26 mouse cellular contexts compared by ENCODE assay signal in the genomic region with DNA sequence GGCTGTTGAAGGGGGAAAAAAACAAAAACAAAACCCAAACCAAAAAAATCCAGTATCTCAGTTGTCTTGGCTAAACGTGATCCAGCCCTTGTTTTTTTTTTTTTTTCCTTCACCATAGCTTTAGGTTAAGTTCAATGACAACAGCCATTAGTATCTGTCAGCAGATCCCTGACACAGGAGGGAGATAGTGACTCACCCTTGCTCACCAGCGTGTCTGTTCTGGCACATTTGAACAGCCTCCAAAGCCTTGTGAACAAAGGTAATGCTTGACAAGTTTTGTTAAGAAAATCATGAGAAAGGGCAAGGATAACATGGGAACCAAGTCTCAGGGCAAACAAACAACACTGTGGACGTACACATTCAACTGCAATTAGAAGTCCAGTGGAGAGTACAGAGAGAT.
DNase-seq lines count a peak whose midpoint lies in the region; ATAC-seq and TF ChIP-seq lines count a peak whose summit lies in the region.
"Had no signal": no experiment of that assay in that cellular context is flagged by ENCODE, and none has a peak within 500 bp of the region (broad histone marks: within the 10 kb centered on the region; RNA-seq: fewer than 3 reads in every experiment).

No protein-coding gene starts in this region.

- H3K27ac ChIP-seq in heart, adult 2 months: 0 out of 2 replicates have a peak overlapping the region, but pooled peaks have one; percentile 20
- peak overlapping the region; percentile 66 to 78 for H3K27ac ChIP-seq in heart, embryonic 14.5 days (replicated peaks in 1 of 2; ENCODE audit: control insufficient read depth in 1 of 2, insufficient read depth in 1 of 2, low read depth in 2 of 2, low read length in 2 of 2)
- H3K27ac ChIP-seq: embryonic facial prominence, embryonic 13.5 days; hindbrain, embryonic 14.5 days; layer of hippocampus, adult 2 months; left cerebral cortex, adult 2 months; limb, embryonic 12.5 days; liver, embryonic 15.5 days; midbrain, embryonic 10.5 days; midbrain, embryonic 15.5 days; neural tube, embryonic 15.5 days had no signal

- DNase-seq in heart, adult 2 months: no peak
- DNase-seq in heart, postnatal 4 days: no peak
- no peak for DNase-seq in heart, postnatal 14 days
- DNase-seq in Muller cell, postnatal 12 days (ENCODE audit: inconsistent ontology term): peak; percentile 30
- DNase-seq in brain, adult 2 months (ENCODE audit: low read depth, low spot score): peak; percentile 49
- DNase-seq: cerebellum, adult 8-10 months; embryo, embryonic 11 days; kidney, postnatal 25 days; lung, embryonic 14.5 days; lung, postnatal 14 days; retina, postnatal 1 day; right cerebral cortex, postnatal 14 days had no signal

- H3K36me3 ChIP-seq in heart, adult 2 months (ENCODE audit: control insufficient read depth, insufficient read depth, low read length): no peaks in the 10 kb centered on the region
- H3K36me3 ChIP-seq in heart, embryonic 14.5 days (ENCODE audit: control insufficient read depth, insufficient read depth, low read length): no peaks in the 10 kb centered on the region
- H3K36me3 ChIP-seq: embryonic facial prominence, embryonic 13.5 days; limb, embryonic 12.5 days; liver, embryonic 15.5 days; midbrain, embryonic 10.5 days; midbrain, embryonic 15.5 days; neural tube, embryonic 15.5 days had no signal

- no peak overlapping the region for H3K4me3 ChIP-seq in heart, adult 2 months
- no peak overlapping the region for H3K4me3 ChIP-seq in heart, embryonic 14.5 days (ENCODE audit: control insufficient read depth in 1 of 2, insufficient read depth in 1 of 2, low read depth in 1 of 2, low read length in 2 of 2)
- H3K4me3 ChIP-seq: embryonic facial prominence, embryonic 13.5 days; erythroblast, embryonic 14.5 days; layer of hippocampus, adult 2 months; left cerebral cortex, adult 2 months; limb, embryonic 12.5 days; liver, embryonic 15.5 days; midbrain, embryonic 10.5 days; midbrain, embryonic 15.5 days; neural tube, embryonic 15.5 days had no signal

- no peaks in the 10 kb centered on the region for H3K4me1 ChIP-seq in heart, adult 2 months (ENCODE audit: control insufficient read depth, insufficient read depth, low read length)
- peaks cover 2 to 10% of the 10 kb centered on the region in 2 experiments; a peak in 3 of 4 replicates for H3K4me1 ChIP-seq in heart, embryonic 14.5 days (ENCODE audit: control insufficient read depth in 2 of 2, insufficient read depth in 2 of 2, low read length in 2 of 2)
- H3K4me1 ChIP-seq: limb, embryonic 12.5 days; liver, embryonic 15.5 days; midbrain, embryonic 10.5 days; midbrain, embryonic 15.5 days; neural tube, embryonic 15.5 days had no signal

- no peak for TF ChIP-seq EP300 in heart, adult 2 months (IDR thresholded peaks at IDR 0.05; ENCODE audit: insufficient read depth, low read depth, low read length)

- H3K9me3 ChIP-seq in heart, embryonic 14.5 days (ENCODE audit: control insufficient read depth, low read length): no peaks in the 10 kb centered on the region
- H3K9me3 ChIP-seq: embryonic facial prominence, embryonic 13.5 days; limb, embryonic 12.5 days; liver, embryonic 15.5 days; midbrain, embryonic 10.5 days; midbrain, embryonic 15.5 days; neural tube, embryonic 15.5 days had no signal

- WGBS in heart, adult 2 months: 34% methylated on average over 3 of the region's 3 CpGs
- 14% methylated on average over 3 of the region's 3 CpGs for WGBS in heart, embryonic 14.5 days

- H3K9ac ChIP-seq in heart, adult 2 months (ENCODE audit: low read depth, low read length): no peak overlapping the region
- H3K9ac ChIP-seq in heart, embryonic 14.5 days (ENCODE audit: low read length): no peak overlapping the region
- H3K9ac ChIP-seq: embryonic facial prominence, embryonic 13.5 days; hindbrain, embryonic 14.5 days; limb, embryonic 12.5 days; liver, embryonic 15.5 days; lung, embryonic 14.5 days; midbrain, embryonic 15.5 days; neural tube, embryonic 15.5 days had no signal

- intact Hi-C loops in heart, adult 2 months (cut with DNase I): no loop called here
- intact Hi-C loops in heart, postnatal 14 days (cut with DNase I): no loop called here

- H3K27me3 ChIP-seq in heart, adult 2 months (ENCODE audit: control insufficient read depth, insufficient read depth, low read length): no peaks in the 10 kb centered on the region
- no peaks in the 10 kb centered on the region for H3K27me3 ChIP-seq in heart, embryonic 14.5 days (ENCODE audit: control insufficient read depth, insufficient read depth, low read length)
- H3K27me3 ChIP-seq: CH12.LX; embryonic facial prominence, embryonic 13.5 days; limb, embryonic 12.5 days; liver, embryonic 15.5 days; midbrain, embryonic 15.5 days; neural tube, embryonic 15.5 days had no signal

- TF ChIP-seq POLR2A in heart, adult 2 months (IDR thresholded peaks at IDR 0.05; ENCODE audit: insufficient read depth, low read depth, low read length): no peak

- no peak overlapping the region for H3K4me2 ChIP-seq in heart, embryonic 14.5 days (ENCODE audit: low read length)
- H3K4me2 ChIP-seq: embryonic facial prominence, embryonic 13.5 days; hindbrain, embryonic 14.5 days; limb, embryonic 12.5 days; liver, embryonic 15.5 days; lung, embryonic 14.5 days; midbrain, embryonic 15.5 days; neural tube, embryonic 15.5 days had no signal

- TF ChIP-seq CTCF in heart, adult 2 months (IDR thresholded peaks at IDR 0.05): no peak

- no peak for ATAC-seq in heart, embryonic 14.5 days (ENCODE audit: insufficient number of reproducible peaks, insufficient read depth, low FRiP score, low read depth)
- ATAC-seq: forebrain, embryonic 16.5 days; intestine, postnatal 0 days; midbrain, embryonic 15.5 days had no signal

- no peaks in the 10 kb centered on the region for H3K79me2 ChIP-seq in heart, adult 2 months (replicated peaks; ENCODE audit: control insufficient read depth, insufficient read depth, low read length)

Comparison
In these comparisons a context has a peak if more than half of its experiments do, and no peak if none do; other contexts are left out.
1. DNase-seq: peak in Muller cell, postnatal 12 days (single experiment) and brain, adult 2 months (single experiment); none in heart, adult 2 months (0 of 2), heart, postnatal 4 days (single experiment) and heart, postnatal 14 days (0 of 2).